Mouse (Mus musculus) liver, embryonic 16.5 days (tissue): ENCODE measurements around the gene H2afx. TPM values are rescaled to one million over a fixed set of nuclear protein-coding genes. Genes with fewer than 3 reads are reported as not detected.

ENCODE experiments used
- ATAC-seq: fragments of 200-750 bp; cut with Nextera tagmentation; 2 replicates; pipeline ENCODE4 v1.8.0; 2017; ENCODE audit warnings: low read depth, mild to moderate bottlenecking, moderate number of reproducible peaks, moderate library complexity
- H3K27ac ChIP-seq: fragments of 300-500 bp; sonication (generic); 2 replicates; pipeline ENCODE4 v1.5.1; 2014; ENCODE audit warnings: mild to moderate bottlenecking, low read length
- H3K27me3 ChIP-seq: fragments of 300-500 bp; sonication (generic); 2 replicates; pipeline ENCODE4 v1.6.1; 2014; ENCODE audit warnings: low read depth, low read length, mixed read lengths; ENCODE audit not compliant: control insufficient read depth, insufficient read depth
- H3K36me3 ChIP-seq: fragments of 300-500 bp; sonication (generic); 2 replicates; pipeline ENCODE4 v1.6.1; 2014; ENCODE audit warnings: mild to moderate bottlenecking; ENCODE audit not compliant: control insufficient read depth, insufficient read depth
- H3K4me1 ChIP-seq: fragments of 300-500 bp; sonication (generic); 2 replicates; pipeline ENCODE4 v1.6.1; 2014; ENCODE audit warnings: low read depth, low read length, mixed read lengths; ENCODE audit not compliant: control insufficient read depth
- H3K4me2 ChIP-seq: fragments of 300-500 bp; sonication (generic); 2 replicates; pipeline ENCODE4 v1.6.1; 2014; ENCODE audit warnings: low read depth, low read length, mixed read lengths
- H3K4me3 ChIP-seq: fragments of 300-500 bp; sonication (generic); 2 replicates; pipeline ENCODE4 v1.5.1; 2014; ENCODE audit warnings: low read depth, mild to moderate bottlenecking, low read length
- H3K9ac ChIP-seq: fragments of 300-500 bp; sonication (generic); 2 replicates; pipeline ENCODE4 v1.6.1; 2014; ENCODE audit warnings: low read depth, low read length
- H3K9me3 ChIP-seq: fragments of 300-500 bp; sonication (generic); replicated peaks from 2 replicates; pipeline ENCODE4 v1.6.1; 2016; ENCODE audit warnings: low read length; ENCODE audit not compliant: control insufficient read depth
- WGBS: fragments of 180-500 bp; shearing (Covaris S2); extraction: QIAGEN DNeasy Blood & Tissue Kit; methylation state at CpG from one replicate; pipeline ENCODE4 v1.1.7; 2014; ENCODE audit not compliant: insufficient replicate concordance; 5-methylcytosine and 5-hydroxymethylcytosine counted together
- polyA plus RNA-seq: library from polyadenylated mRNA; unstranded; fragments of >200 nt; fragmentation: Nextera tagmentation; extraction: Ambion mirVana; gene quantifications from 2 replicates; pipeline ENCODE4 v1.2.1, GENCODE M21; 2015

Gene H2afx
- polyA plus RNA-seq, 1 experiment from 2014 or later: 216 TPM

GRCm38 (mm10) chr9:44343290-44343689 is 8.8 kb downstream of the H2afx start:
- H3K27ac ChIP-seq: peak overlapping the region; percentile 99
- no peaks in the 10 kb centered on the region for H3K9me3 ChIP-seq
- H3K36me3 ChIP-seq: peaks cover 45% of the 10 kb centered on the region
- peak overlapping the region; percentile 84 for H3K4me2 ChIP-seq
- 1% methylated on average over 6 of the region's 6 CpGs for WGBS
- peak overlapping the region; percentile 83 for H3K9ac ChIP-seq
- H3K27me3 ChIP-seq: no peaks in the 10 kb centered on the region
- ATAC-seq: peak; percentile 76
- peaks cover 20% of the 10 kb centered on the region for H3K4me1 ChIP-seq
- peak overlapping the region; percentile 85 for H3K4me3 ChIP-seq

DNA sequence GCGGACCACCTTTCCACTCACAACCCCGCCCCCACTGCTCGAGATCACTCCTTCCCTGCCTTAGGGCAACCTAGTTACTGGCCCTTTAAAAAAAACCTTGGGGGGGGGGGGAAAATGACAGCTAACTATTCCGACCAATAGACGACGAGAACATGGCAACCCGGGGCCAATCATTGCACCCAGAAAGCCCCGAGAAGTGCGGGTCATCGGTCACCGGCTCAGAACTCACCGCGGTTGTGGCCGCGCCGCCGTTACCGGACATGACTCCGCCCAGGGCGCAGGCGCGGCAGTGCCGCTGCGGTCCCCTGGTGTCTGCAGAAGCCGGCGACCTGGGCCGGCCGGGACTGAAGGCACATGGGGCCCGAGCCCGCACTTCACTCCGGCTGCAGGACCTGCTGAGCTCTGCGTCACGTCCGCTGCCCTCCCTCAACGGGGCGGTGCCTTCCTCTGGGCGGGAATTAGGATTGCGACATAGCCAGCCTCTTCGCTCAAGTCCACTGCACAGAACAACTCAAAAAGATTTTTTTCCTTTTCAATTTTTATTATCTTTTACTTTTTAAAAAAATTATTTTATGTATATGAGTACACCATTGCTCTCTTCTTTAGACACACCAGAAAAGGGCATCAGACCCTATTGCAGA is 9.4 kb downstream of the H2afx start, which contains the start of gene Hmbs:
TSS of gene Hmbs (minus strand) at position 448 of the 641 bp plus-strand sequence.
- Histone ChIP-seq H3K27me3 (no peaks in the 10 kb centered on the region), H3K4me2 (peak within 1 kb of the TSS; percentile 84), H3K27ac (peak within 1 kb of the TSS; percentile 99), H3K36me3 (peaks cover 45% of the 10 kb centered on the region), H3K4me3 (peak within 1 kb of the TSS; percentile 85), H3K4me1 (peaks cover 20% of the 10 kb centered on the region), H3K9me3 (no peaks in the 10 kb centered on the region), H3K9ac (peak within 1 kb of the TSS; percentile 83)
- WGBS: under 1% methylated on average over 39 of the region's 39 CpGs
- peak; percentile 80 for ATAC-seq

DNA sequence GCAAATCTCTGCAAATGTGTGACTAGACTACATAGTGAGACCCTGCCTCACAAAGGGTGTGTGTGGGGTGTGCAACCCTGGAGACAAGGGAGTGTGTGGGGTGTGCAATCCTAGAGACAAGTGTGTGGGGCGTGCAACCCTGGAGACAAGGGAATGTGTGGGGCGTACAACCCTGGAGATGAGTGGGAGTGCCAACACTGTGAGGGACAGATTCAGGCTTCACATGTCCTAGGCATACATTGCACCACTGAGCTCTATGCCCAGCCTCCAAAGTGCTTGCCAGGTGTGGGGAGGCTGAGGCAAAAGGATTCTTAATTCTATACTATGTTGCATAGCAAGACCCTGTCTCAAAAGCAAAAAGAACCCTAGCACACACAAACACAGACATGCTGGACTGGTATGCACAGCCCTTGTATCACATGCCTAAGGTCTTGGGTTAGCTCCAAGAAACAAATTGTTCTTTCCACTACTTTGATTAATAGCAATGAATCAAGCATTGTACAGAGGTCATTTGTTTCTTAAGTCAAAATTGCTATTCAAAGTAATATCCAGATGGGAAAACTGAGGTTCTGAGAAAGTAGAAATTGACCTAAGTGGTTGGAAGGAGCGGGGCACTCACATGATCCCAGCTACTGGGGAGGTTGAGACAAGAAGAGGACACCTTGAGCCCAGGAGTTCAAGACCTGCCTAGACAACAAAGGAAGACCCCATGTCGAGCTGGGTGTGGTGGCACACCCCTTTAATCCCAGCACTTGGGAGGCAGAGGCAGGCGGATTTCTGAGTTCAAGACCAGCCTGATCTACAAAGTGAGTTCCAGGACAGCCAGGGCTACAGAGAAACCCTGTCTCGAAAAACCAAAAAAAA is 11.3 kb downstream of the H2afx start:
- Histone ChIP-seq H3K9me3 (no peaks in the 10 kb centered on the region), H3K4me1 (peaks cover 20% of the 10 kb centered on the region), H3K9ac (no peak overlapping the region), H3K27ac (peak overlapping the region; percentile 99; the same call in 1 of the 2 replicates), H3K4me2 (no peak overlapping the region), H3K36me3 (peaks cover 42% of the 10 kb centered on the region), H3K4me3 (no peak overlapping the region), H3K27me3 (no peaks in the 10 kb centered on the region)
- no peak for ATAC-seq
- 69% methylated on average over 6 of the region's 6 CpGs for WGBS

GRCm38 (mm10) chr9:44347166-44347565 is 12.7 kb downstream of the H2afx start:
- H3K36me3 ChIP-seq: peaks cover 38% of the 10 kb centered on the region

DNA sequence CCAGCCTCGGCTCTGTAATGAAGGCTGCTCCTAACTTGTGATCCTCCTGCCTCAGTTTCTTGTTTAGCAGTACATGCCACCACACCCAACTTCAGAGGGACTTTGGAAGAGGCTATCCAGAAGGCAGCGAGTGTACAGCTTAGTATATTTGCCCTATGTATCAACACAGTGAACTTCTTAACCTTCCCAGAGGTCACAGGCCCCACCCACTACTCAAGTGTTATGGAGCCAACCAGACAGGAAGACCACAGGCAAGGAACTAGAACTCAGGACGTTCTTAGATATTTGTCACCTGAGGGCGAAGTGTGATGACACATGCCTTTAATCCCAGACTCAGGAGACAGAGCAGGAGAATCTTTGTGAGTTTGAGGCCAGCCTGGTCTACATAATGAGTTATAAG is 13.1 kb downstream of the H2afx start:
- no peak overlapping the region; the same call in 1 of the 2 replicates for H3K27ac ChIP-seq
- no peak for ATAC-seq
- peaks cover 17% of the 10 kb centered on the region for H3K4me1 ChIP-seq
- no peak overlapping the region for H3K4me3 ChIP-seq
- H3K4me2 ChIP-seq: no peak overlapping the region
- no peak overlapping the region for H3K9ac ChIP-seq
- H3K27me3 ChIP-seq: no peaks in the 10 kb centered on the region
- H3K36me3 ChIP-seq: peaks cover 42% of the 10 kb centered on the region
- WGBS: 76% methylated on average over 4 of the region's 4 CpGs
- H3K9me3 ChIP-seq: no peaks in the 10 kb centered on the region

More at GRCm38 (mm10) chr9:44347166-44347565, 12.7 kb downstream of the H2afx start:
- Histone ChIP-seq H3K4me1 (peaks cover 18% of the 10 kb centered on the region), H3K9me3 (no peaks in the 10 kb centered on the region), H3K4me2 (no peak overlapping the region), H3K9ac (no peak overlapping the region), H3K4me3 (no peak overlapping the region), H3K27ac (no peak overlapping the region), H3K27me3 (no peaks in the 10 kb centered on the region)
- 82% methylated on average over 9 of the region's 9 CpGs for WGBS
- no peak for ATAC-seq

DNA sequence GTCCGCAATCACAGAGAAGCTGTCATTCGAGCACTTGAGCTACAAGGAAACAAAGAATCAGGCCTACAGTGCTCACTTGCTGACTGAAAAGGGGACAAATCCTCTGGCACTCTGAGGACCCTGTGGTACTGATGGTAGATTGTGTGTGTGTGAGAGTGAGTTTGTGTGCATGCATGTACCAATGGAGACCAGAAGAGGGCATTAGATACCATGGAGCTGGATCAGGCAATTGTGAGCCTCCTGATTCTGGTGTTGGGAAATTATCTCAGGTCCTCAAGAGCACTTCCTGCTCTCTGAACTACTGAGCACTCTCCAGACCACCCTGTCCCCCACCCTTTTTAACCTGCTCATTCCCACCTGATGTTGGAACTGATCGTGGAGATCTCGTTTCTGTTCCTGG is 14.1 kb downstream of the H2afx start:
- Histone ChIP-seq H3K36me3 (peaks cover 50% of the 10 kb centered on the region), H3K4me2 (no peak overlapping the region), H3K27ac (no peak overlapping the region), H3K9ac (no peak overlapping the region), H3K27me3 (no peaks in the 10 kb centered on the region), H3K9me3 (no peaks in the 10 kb centered on the region), H3K4me1 (peaks cover 13% of the 10 kb centered on the region), H3K4me3 (no peak overlapping the region)
- ATAC-seq: no peak
- WGBS: 92% methylated on average over 4 of the region's 4 CpGs

- H3K4me2 ChIP-seq: no peak overlapping the region
- no peak for ATAC-seq
- no peak overlapping the region for H3K4me3 ChIP-seq
- H3K36me3 ChIP-seq: peaks cover 78% of the 10 kb centered on the region
- no peak overlapping the region for H3K9ac ChIP-seq
- H3K9me3 ChIP-seq: no peaks in the 10 kb centered on the region
- H3K27ac ChIP-seq: no peak overlapping the region
- H3K27me3 ChIP-seq: no peaks in the 10 kb centered on the region
- H3K4me1 ChIP-seq: peaks cover 4% of the 10 kb centered on the region
- WGBS: 86% methylated on average over 4 of the region's 4 CpGs
Observed at GRCm38 (mm10) chr9:44351396-44351795, 16.9 kb downstream of the H2afx start.

DNA sequence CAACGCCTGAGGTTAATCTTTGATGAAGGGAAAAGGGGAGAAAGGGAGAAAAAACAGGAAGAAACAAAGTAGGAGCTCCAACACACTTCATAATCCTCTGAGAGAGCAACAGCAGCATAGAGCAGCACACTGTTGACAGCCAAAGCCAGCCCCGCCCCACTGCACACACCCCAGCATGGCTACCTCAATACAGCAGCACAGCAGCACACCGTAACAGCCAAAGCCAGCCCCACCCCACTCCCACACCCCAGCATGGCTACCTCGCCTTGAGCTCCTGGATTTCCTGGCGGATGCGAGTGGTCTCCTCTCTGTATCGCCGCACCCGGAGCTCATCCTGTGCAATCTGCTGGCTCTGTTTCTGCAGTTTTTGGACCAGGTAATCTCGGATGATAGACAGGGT is 17.8 kb downstream of the H2afx start:
- H3K4me2 ChIP-seq: no peak overlapping the region
- H3K9ac ChIP-seq: no peak overlapping the region
- H3K27me3 ChIP-seq: no peaks in the 10 kb centered on the region
- H3K27ac ChIP-seq: no peak overlapping the region
- H3K9me3 ChIP-seq: no peaks in the 10 kb centered on the region
- H3K4me1 ChIP-seq: peaks cover 4% of the 10 kb centered on the region
- no peak for ATAC-seq
- peaks cover 83% of the 10 kb centered on the region for H3K36me3 ChIP-seq
- H3K4me3 ChIP-seq: no peak overlapping the region
- WGBS: 78% methylated on average over 10 of the region's 10 CpGs

- Histone ChIP-seq H3K4me1 (peaks cover 4% of the 10 kb centered on the region), H3K4me3 (no peak overlapping the region), H3K27me3 (no peaks in the 10 kb centered on the region), H3K36me3 (peaks cover 78% of the 10 kb centered on the region), H3K9me3 (no peaks in the 10 kb centered on the region), H3K4me2 (no peak overlapping the region), H3K9ac (no peak overlapping the region), H3K27ac (no peak overlapping the region)
- ATAC-seq: no peak
- 84% methylated on average over 6 of the region's 6 CpGs for WGBS
Observed at GRCm38 (mm10) chr9:44353142-44353541, 18.6 kb downstream of the H2afx start.
